Mouse (Mus musculus) gonadal fat pad, adult 2 months (tissue): ENCODE measurements around the gene Uba52. TPM values are rescaled to one million over a fixed set of nuclear protein-coding genes. Genes with fewer than 3 reads are reported as not detected.

ENCODE experiments used
- polyA plus RNA-seq: library from polyadenylated mRNA; depleted of rRNA; stranded (reverse); fragments of >200 nt; gene quantifications from 2 replicates; pipeline ENCODE4 v1.2.3, GENCODE M21; 2012; rRNA removed

Gene Uba52
- polyA plus RNA-seq, 1 experiment, result 662 TPM

Other genes starting within 250 kb of the Uba52 start
- gene Homer3, start 228.0 kb downstream of the Uba52 start, polyA plus RNA-seq, result 55.2 and 64.2 TPM in 2 replicates
- 54.0 and 54.2 TPM in 2 replicates for gene Ddx49, start 208.3 kb downstream of the Uba52 start, polyA plus RNA-seq
- gene Cope, start 208.3 kb downstream of the Uba52 start, polyA plus RNA-seq, result 491 and 497 TPM in 2 replicates
- 0.86 and 1.9 TPM in 2 replicates for gene Cers1, start 195.0 kb downstream of the Uba52 start, polyA plus RNA-seq
- gene Gdf1, start 181.0 kb downstream of the Uba52 start, polyA plus RNA-seq, result 0.43 TPM in 1 of 2 replicates, not detected in the other
- gene Upf1, start 157.5 kb downstream of the Uba52 start, polyA plus RNA-seq, result 20.1 and 34.5 TPM in 2 replicates
- gene Comp, start 137.2 kb downstream of the Uba52 start, polyA plus RNA-seq, result 1.7 and 4.6 TPM in 2 replicates
- gene Crtc1, start 71.2 kb downstream of the Uba52 start, polyA plus RNA-seq, result 19.9 and 27.6 TPM in 2 replicates
- gene Klhl26, start 33.8 kb downstream of the Uba52 start, polyA plus RNA-seq, result 48.4 and 50.6 TPM in 2 replicates
- 0.35 and 0.53 TPM in 2 replicates for gene Tmem59l, start 23.4 kb downstream of the Uba52 start, polyA plus RNA-seq
- 5.5 and 6.9 TPM in 2 replicates for gene Crlf1, start 17.6 kb downstream of the Uba52 start, polyA plus RNA-seq
- 202 and 238 TPM in 2 replicates for gene Rex1bd, start 4.0 kb downstream of the Uba52 start, polyA plus RNA-seq
- 399 and 446 TPM in 2 replicates for gene Fkbp8, start 16.9 kb upstream of the Uba52 start, polyA plus RNA-seq
- gene Kxd1, start 17.2 kb upstream of the Uba52 start, polyA plus RNA-seq, result 92.8 and 107 TPM in 2 replicates
- gene Ell, start 28.7 kb upstream of the Uba52 start, polyA plus RNA-seq, result 18.4 and 23.9 TPM in 2 replicates
- 575 and 782 TPM in 2 replicates for gene Isyna1, start 83.6 kb upstream of the Uba52 start, polyA plus RNA-seq
- gene Ssbp4, start 98.1 kb upstream of the Uba52 start, polyA plus RNA-seq, result 188 and 229 TPM in 2 replicates
- 8.4 and 9.6 TPM in 2 replicates for gene Lrrc25, start 105.4 kb upstream of the Uba52 start, polyA plus RNA-seq
- 4.5 and 5.5 TPM in 2 replicates for gene Gdf15, start 121.7 kb upstream of the Uba52 start, polyA plus RNA-seq
- gene Pgpep1, start 149.6 kb upstream of the Uba52 start, polyA plus RNA-seq, result 69.8 and 71.9 TPM in 2 replicates
- gene Lsm4, start 162.4 kb upstream of the Uba52 start, polyA plus RNA-seq, result 90.7 and 91.6 TPM in 2 replicates
- 170 and 254 TPM in 2 replicates for gene Jund, start 188.1 kb upstream of the Uba52 start, polyA plus RNA-seq
- gene Iqcn, start 192.7 kb upstream of the Uba52 start, polyA plus RNA-seq, result 0.55 and 1.0 TPM in 2 replicates
- 0.35 and 0.63 TPM in 2 replicates for gene Gm3336, start 207.7 kb upstream of the Uba52 start, polyA plus RNA-seq
- gene Pde4c, start 212.9 kb upstream of the Uba52 start, polyA plus RNA-seq, result 9.4 and 9.9 TPM in 2 replicates
- 55.5 and 56.3 TPM in 2 replicates for gene Rab3a, start 243.9 kb upstream of the Uba52 start, polyA plus RNA-seq